Mouse (Mus musculus) left cerebral cortex, postnatal 25 days (tissue): Measurements from ENCODE around the gene Ogfod3. TPM values are rescaled to one million over a fixed set of nuclear protein-coding genes. Genes with fewer than 3 reads are reported as not detected.

Experiments
- DNase-seq, 2 experiments: peaks; one replicate each; pipeline ENCODE4 v3.0.0; 2022; ENCODE audit warnings: low spot score in 2 of 2, mixed read lengths in 1 of 2
- intact Hi-C: fragments of 180-260 bp; cut with DNase I; formaldehyde crosslinking; loops from one replicate; pipeline ENCODE4 v1.15.1; 2025
- total RNA-seq, 2 experiments: library from RNA; stranded (reverse); gene quantifications; 2 replicates each; pipeline ENCODE4 v1.2.3; 2021

Ogfod3 gene
- total RNA-seq, 2 experiments from 2014 or later: 7.3 to 7.8 TPM

GRCm38 (mm10) chr11:121137682-121138081 lies 66.8 kb downstream of the Ogfod3 start:
- intact Hi-C loops: no loop called here
- no peak for DNase-seq

GRCm38 (mm10) chr11:121134600-121134999 lies 69.9 kb downstream of the Ogfod3 start:
- intact Hi-C loops: no loop called here
- DNase-seq: no peak

- intact Hi-C loops: no loop called here
Measured at GRCm38 (mm10) chr11:121129616-121130015, 74.9 kb downstream of the Ogfod3 start.

More at GRCm38 (mm10) chr11:121129616-121130015, 74.9 kb downstream of the Ogfod3 start:
- DNase-seq: no peak

Other genes starting within 250 kb of the Ogfod3 start
- gene Csnk1d, start 213.4 kb downstream of the Ogfod3 start, total RNA-seq: 100 to 1,000 TPM; 116 to 122 TPM
- 1 to 10 TPM; 1.6 to 1.7 TPM for gene Cd7, start 165.3 kb downstream of the Ogfod3 start, total RNA-seq
- not detected for gene Sectm1b, start 141.1 kb downstream of the Ogfod3 start, total RNA-seq
- gene Sectm1a, start 123.5 kb downstream of the Ogfod3 start, total RNA-seq: not detected
- not detected for gene Tex19.2, start 86.0 kb downstream of the Ogfod3 start, total RNA-seq
- not detected for gene Tex19.1, start 58.6 kb downstream of the Ogfod3 start, total RNA-seq
- gene Uts2r, start 44.4 kb downstream of the Ogfod3 start, total RNA-seq: not detected
- 10 to 100 TPM; 21.8 to 26.8 TPM for gene Hexdc, start 278 bp downstream of the Ogfod3 start, total RNA-seq
- 10 to 100 TPM; 23.6 to 24.8 TPM for gene Cybc1, start 24.6 kb upstream of the Ogfod3 start, total RNA-seq
- gene Narf, start 32.5 kb upstream of the Ogfod3 start, total RNA-seq: 10 to 100 TPM; 58.2 to 58.3 TPM
- 10 to 100 TPM; 86.2 to 92.6 TPM for gene Foxk2, start 55.3 kb upstream of the Ogfod3 start, total RNA-seq
- 10 to 100 TPM; 70.3 to 79.7 TPM for gene Wdr45b, start 149.7 kb upstream of the Ogfod3 start, total RNA-seq
- gene Rab40b, start 183.5 kb upstream of the Ogfod3 start, total RNA-seq: 10 to 100 TPM; 46.1 to 58.1 TPM
- gene Fn3krp, start 216.7 kb upstream of the Ogfod3 start, total RNA-seq: 10 to 100 TPM; 42.9 to 47.3 TPM
- gene Fn3k, start 230.2 kb upstream of the Ogfod3 start, total RNA-seq: 10 to 100 TPM; 49.0 to 54.1 TPM
- 10 to 100 TPM; 39.0 to 39.8 TPM for gene Tbcd, start 247.2 kb upstream of the Ogfod3 start, total RNA-seq